Mouse (Mus musculus) heart, postnatal 0 days (tissue): ENCODE data around the gene Cd9.

ENCODE experiments used
- CTCF ChIP-seq: IDR thresholded peaks from 2 replicates; pipeline ENCODE4 v1.5.1; 2016; ENCODE audit warnings: antibody characterized with exemption, control low read depth, low read depth
- EP300 ChIP-seq: IDR thresholded peaks from 2 replicates; pipeline ENCODE4 v1.6.1; 2016; ENCODE audit warnings: antibody characterized with exemption, low read depth

- no peak for TF ChIP-seq EP300
- no peak for TF ChIP-seq CTCF
Observed at GRCm38 (mm10) chr6:125425205-125426090, 69.1 kb downstream of the Cd9 start.
